Mouse (Mus musculus) adrenal gland, adult 8-10 months (tissue): Measurements from ENCODE around the gene Arhgap25. TPM values are rescaled to one million over a fixed set of nuclear protein-coding genes. Genes with fewer than 3 reads are reported as not detected.
"Not testable (repeated sequence)": the region's sequence is repeated elsewhere in the genome, so short reads cannot be mapped to it uniquely, and the experiment has no call there.

ENCODE experiments used
- DNase-seq: peaks from one replicate; pipeline ENCODE4 v3.0.0; 2022
- total RNA-seq, 4 experiments: library from RNA; stranded (reverse); gene quantifications; 2 replicates each; pipeline ENCODE4 v1.2.4; 2022

Arhgap25 gene
- total RNA-seq, 4 experiments from 2014 or later = 2.6 to 7.4 (median 5.1) TPM

DNA sequence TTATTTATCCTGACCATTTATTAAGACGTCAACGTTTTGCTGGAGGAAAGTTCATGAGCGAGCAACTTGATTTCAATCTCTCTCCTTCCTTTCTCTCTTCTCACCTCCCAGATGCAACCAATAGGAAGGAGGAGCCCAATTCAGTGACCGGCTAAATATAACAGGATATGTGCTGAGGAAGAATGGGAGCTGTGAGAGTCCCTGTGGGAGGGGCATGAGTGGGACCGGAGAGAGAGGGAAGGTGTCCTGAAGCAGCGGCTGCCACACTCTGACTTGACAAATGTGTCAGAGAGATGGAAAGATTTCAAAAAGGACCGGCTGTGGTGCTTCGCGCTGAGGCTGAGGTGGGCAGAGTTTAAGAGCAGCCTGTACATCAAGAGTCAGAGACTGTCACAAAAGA lies 2.6 kb upstream of the Arhgap25 start:
- DNase-seq = no peak

DNA sequence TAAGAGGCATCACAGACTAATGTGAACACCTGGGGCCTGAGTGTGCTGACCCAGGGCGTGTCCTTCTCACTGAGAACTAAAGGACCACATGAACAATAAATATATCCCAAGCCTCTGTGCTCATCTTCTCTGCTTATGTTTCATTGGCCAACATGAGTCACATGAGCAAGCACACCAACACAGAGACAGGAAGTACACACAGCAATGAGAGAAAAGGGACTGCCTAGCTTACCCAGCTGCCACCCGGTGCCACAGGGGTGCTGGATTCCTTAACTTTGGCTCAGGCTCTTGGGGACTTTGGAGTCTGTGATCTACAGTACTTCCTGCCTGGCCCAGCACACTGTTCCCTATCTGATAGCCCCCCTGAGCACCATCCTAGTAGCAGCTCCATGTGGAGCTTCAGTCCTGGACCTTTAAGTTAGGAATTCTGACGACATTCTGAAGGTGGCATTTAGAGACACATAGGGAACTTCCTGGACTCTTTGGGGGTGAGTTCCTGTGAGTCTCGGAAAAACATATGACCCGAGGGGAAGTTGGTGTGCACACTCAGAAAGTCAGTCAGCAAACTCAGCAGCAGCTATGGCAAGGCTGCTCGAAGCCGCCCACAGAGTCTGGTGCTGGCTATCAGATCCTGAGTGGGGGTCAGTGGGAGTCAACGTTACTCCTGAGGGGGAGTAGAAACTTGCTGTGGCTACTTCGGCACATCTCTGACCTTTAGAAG lies 2.0 kb upstream of the Arhgap25 start:
- DNase-seq = no peak

DNA sequence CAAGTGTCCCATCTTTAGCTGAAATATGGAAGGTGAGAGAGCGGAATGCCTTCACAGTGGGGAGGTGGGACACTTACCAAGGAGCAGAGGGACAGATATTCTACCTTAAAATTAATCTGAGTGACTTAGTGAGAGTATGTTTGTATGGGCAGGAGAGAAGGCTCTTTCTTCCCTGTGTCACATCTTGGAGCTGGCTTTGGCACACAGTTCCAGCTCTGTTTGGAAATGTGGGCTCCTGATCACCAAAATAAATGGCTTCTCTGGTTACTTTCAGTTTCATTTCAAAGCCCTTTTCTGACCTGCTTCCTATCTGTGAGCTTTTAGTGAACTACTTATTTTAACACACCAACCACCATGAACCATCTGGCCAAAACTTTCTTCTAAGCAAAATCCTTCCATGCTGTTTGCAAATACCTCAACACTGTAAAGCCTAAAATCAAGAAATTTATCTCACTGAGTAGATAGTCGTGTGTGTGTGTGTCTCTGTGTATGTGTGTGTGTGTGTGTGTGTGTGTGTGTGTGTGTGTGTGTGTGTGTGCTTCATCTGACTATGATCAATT lies 1.5 kb downstream of the Arhgap25 start:
- no peak for DNase-seq

DNA sequence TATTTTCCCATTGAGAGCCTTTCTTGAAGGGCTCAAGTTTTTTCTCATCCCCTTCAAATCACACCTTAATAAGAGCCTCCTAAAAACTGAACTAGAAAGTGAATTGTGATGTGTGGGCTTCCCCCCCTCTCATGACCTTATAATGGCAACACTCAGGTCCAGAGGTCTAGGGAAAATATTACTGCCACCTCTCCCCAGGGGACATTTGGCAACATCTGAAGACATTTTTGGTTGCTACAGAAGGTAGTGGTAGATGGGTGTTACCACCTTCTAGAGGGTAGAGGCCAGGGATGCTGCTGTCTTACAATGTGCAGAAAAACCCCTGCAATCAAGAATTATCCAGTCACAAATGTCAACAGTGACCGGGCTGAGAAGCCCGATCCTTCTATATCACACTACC lies 2.7 kb downstream of the Arhgap25 start:
- no peak for DNase-seq

DNA sequence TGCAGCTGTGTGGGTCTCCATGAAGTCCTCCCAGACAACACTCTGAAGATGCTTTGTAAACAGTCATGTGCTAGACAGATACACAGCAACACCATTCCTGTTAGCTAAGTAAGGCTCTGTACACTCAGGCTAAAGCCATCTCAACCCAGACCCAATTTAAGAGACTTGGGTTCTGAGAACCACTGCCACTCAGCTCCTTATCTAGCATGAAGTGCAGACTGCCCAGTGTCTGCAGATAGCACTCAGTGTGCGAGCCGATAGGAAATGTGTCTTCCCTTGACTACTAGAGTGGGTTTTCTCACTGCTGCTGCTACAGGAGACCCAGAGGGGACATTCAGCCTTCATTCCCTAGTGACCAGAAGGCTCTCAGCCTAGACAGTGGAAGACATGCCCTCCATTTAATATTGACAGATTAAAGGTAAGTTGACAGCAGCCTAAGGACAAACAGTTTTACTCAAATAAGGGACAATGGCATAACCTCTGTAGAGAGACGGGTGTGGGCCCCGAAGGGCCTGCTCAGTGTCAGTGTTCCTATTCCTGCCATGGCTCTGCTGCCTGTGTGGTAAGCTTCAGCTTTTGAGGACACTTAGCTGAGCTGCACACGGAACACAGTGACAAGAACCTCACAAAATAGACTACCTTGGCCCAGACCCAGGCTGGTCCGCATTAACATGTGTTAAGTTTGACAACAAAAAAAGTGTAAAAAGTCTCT lies 5.1 kb downstream of the Arhgap25 start:
- no peak for DNase-seq

DNA sequence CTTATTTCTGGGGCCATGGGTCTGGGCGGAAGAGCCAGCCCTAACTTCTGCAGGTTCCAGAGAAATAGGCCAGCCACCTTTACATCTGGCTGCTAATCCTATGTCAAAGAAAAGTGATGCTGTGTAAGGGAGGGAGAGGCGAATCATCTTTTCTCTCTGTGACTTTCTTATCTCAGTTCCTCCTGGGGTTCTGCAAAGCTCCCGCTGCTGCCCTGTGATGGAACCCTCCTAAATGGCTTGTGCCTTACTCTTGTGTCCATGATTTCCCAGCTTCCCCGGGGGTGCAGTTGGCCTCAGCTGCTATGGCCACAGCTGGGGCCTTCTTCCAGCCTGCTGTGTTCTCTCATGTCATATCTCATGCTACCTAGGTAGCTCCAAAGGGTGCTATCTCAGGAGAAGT lies 5.7 kb downstream of the Arhgap25 start:
- no peak for DNase-seq

DNA sequence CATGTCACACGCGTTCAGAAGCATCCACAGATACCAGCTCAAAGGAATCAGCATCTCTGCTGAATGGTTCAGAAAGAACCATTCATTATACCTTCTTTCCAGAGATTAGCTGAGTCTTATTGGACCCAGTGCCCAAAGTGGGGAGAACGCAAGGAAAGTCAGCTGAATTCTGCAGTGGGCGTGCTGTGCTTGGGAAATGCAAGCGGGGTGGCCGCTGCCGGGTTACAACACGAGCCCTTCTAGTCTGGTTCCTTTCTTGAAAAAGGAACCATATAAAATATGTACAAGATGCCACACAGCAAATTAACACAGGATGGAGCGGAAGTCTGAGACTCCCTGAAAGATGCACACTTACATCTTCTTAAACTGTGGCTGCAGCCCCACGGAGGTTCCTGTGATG lies 7.9 kb downstream of the Arhgap25 start:
- no peak for DNase-seq

DNA sequence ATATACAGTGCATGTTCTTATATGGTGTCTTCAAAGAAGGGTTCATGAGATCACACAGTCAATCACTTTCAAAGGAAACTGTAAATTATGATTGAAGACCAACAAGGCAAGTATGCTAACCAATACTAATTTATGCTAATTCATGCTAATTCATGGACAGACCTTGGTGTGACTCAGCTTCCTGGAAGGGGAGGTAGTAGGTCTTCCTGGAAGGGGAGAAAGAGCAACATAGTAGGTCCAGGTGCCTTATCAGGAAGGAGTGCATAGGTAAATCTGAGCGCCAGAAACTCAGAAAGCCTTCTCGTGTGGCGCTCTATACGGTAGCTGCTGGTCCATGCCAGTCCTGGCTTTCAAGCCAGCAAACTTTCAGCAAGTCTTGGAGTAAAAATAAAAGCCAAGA lies 8.8 kb downstream of the Arhgap25 start:
- DNase-seq = no peak

DNA sequence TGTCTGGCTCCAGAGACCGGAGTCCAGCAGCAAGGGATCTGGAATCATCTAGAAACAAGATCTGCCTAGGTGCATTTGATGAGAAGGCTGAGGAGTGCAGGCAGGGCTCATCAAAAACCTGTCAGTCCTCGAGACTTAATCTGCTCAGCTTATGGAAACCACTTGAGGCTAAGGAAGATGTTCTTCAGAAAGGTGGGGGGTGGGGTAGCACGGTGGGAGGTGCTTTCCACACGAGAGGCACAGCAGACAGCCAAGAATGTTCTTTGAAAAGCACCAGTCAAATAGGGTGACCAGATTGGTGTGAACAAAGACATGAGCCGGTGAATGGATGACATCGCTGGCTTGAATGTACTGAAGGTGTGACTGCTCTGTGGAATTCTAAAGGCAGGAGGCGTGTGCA lies 9.3 kb downstream of the Arhgap25 start:
- no peak for DNase-seq

DNA sequence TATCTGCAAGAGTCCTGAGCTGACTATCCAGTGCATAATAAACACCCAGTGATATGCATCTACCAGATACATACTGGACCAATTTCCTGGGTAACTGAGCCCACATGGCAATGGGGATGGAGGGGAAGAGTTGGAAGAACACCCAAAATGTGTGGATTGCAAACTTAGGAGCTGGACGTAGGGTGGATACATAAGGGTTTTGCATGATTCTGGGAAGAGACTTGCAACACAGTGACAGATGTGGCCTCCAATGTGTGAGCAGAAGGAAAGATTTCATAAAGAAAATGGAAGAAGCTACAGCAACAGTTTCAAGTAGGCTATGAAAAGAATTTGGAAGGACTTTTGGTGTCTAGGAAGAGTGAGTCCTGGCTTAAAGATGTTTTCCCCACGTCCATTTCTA lies 10.0 kb downstream of the Arhgap25 start:
- DNase-seq = no peak

DNA sequence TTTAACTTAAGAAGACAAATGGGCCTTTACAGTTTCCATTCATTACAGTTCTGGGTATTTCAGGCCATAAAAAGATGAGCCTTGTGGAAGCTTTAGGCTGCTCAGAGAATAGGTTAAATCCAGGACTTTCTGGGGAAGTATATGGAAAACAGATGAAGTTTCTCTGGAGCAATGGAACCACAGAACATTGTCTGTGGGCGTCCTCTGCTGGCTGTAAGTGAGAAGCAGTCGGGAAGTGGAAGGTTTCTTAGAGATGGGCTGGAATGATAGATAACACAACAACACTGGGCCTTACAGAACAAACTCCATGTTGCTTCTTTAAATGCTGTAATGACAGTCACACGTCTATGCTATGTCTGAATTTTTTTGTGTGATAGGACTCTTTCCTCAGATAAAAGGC lies 10.8 kb downstream of the Arhgap25 start:
- no peak for DNase-seq

DNA sequence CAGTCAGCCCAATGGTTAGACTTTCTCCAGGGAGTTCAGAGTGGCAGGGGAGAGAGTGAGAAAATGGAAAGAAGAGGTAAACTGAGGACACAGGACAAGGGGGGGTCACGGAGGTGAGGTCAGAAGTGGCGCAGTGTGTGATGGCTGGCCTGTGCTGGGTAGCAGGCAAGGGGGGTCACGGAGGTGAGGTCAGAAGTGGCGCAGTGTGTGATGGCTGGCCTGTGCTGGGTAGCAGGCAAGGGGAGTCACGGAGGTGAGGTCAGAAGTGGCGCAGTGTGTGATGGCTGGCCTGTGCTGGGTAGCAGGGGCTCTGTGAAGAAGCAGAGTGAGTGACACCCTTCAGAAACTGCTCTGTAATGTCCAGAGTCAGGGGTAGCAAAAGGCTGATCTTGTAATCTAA lies 11.4 kb downstream of the Arhgap25 start:
- not testable (repeated sequence) for DNase-seq

DNA sequence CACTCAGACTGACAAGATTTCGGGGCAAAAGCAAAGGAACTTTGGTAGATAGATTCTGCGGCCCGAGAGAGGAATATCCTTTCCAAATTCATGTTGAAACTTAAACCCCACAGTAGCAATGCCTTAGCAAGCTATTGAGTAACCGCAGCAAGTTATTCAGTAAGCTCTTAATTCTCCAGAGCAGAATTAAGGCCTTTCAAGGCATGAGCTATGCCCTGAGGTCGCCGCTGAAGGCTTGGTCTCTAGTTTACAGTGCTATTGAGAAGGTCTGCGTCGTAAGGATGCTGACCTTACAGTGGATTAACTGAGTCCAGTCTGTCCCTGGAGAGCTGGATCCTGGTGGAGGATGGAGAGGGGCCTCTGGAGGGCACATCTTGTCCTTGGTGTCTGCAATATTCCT lies 12.5 kb downstream of the Arhgap25 start:
- no peak for DNase-seq

DNA sequence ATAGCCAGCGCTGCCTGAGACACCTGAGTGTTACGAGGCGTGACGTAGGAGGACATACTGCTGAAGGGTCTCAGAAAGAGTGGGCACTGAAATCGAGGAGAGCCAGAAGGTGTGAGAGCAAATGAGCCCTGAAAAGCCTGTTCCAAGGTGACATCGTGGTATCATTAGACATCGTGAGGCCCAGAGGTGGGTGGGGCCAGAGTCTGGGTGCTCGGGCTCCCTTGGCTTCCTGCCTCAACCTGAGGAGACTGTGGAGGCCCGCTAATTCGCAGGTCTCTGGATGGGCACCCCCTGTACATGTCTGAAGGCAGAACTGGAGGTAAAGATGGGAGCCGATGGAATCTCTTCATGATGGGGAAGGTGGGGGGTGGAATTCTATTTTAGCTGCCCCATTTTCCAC lies 13.2 kb downstream of the Arhgap25 start:
- no peak for DNase-seq

DNA sequence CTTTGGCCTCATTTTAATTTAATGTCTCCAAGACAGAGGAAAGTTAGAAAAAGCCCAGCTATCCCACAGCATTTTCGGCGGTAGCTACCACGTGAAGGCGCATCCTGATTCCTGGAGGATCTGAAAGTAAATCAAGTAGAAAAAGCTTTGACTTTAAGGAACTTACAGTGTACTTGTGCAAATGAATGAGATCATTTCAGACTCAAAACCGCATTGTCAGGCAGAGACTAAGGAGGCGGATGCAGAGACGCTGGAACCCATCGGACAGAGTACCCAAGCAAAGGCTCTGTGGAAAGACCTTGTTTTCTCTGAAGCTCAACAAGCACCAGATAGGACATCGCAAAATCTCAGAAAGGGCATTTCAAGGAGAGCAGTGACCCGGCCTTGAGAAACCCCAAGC lies 14.4 kb downstream of the Arhgap25 start:
- DNase-seq = no peak

DNA sequence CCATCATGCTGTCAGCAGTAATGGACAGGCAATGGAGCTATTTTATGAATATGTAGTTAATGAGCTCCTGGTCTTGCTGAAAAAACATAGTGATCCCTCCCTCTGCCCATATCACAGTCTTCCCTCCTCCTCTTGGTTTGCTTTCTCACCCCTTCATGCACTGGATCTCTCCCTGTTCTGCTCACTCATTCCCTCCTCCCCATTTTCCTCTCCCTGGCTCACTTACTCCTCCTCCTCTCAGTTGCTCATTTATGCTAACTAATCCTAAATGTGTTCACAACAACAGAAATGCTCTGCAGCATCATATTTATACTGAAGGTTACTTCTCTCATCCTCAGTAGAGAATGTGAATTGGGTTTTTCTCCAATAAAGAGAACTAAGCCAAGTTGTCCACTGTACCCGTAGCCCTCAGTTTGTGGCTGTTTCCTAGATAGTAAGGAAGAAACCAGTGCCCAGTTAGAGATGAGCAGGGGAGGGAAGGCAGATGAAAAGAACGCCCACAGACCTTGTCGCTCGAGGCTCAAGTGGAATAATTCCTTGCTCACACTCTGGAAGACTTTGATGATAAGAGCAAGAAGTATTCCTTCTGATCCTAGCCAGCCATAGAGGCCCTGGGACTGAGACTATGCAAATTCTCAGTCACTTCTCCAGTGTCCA lies 15.2 kb downstream of the Arhgap25 start:
- DNase-seq = no peak

DNA sequence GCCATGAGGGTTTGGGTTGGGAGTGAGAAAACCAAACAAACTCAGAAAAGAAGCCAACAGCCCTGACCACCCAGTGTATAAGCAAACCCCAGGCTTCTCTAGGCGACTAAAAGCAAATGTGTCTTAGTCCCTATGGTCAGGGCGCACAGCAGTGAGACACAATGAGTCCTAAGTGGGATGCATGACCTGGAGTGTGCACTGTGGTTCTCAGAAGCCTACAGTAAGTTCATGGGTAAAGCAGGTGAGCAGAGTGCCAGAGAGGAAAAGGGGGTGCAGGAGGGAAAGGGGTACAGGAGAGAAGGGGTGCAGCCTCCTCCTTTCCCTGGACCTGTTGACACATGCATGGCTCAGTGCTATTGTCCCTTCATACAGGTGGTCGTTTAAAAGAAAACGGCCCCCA lies 18.7 kb downstream of the Arhgap25 start:
- no peak for DNase-seq

DNA sequence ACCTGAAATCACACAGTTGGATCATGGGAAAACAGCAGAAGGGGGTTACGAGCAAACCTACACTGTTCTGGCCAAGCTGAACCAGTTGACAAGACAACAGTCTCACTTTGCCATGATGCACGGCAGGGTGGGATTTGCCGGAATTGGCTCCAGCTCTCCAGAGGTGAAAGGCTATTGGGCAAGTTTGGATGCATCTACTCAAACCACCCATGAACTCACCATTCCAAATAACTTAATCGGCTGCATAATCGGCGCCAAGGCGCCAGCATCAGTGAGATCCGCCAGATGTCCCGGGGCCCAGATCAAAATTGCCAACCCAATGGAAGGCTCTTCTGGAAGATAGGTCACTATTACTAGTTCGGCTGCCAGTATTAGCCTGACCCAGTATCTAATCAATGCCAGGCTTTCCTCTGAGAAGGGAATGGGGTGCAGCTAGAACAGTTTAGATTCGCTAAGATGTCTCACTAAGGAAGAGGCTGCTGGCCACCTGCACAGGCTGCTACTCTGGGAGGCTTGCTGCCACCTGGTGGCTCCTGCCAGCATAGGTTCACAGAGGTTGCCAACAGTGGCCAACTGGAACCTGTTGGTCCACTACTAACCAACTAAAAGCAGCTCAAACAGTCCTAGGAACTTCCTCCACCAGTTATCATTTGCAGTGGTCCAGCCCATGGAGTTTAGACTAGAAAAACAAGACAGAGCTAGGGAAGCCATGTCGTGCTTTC lies 19.9 kb downstream of the Arhgap25 start:
- peak; percentile 25 for DNase-seq

DNA sequence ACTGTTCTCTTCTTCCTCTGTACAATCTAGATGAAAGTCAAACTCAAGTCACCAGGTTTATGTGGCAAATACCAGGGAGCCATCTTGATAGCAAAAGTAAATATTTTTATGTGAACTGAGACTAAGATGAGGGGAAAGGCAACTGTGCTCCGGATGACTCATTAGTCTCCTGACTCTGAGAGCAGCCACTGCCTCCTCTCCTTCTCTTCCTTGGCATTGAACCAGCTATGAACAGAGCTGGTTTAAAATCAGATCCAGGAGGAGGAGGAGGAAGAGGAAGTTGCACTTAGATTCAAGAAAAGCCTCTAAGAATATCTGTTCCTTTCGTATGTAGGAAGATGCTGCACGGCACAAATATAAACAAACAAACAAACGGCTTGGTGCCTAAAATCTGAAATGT lies 22.1 kb downstream of the Arhgap25 start:
- no peak for DNase-seq

DNA sequence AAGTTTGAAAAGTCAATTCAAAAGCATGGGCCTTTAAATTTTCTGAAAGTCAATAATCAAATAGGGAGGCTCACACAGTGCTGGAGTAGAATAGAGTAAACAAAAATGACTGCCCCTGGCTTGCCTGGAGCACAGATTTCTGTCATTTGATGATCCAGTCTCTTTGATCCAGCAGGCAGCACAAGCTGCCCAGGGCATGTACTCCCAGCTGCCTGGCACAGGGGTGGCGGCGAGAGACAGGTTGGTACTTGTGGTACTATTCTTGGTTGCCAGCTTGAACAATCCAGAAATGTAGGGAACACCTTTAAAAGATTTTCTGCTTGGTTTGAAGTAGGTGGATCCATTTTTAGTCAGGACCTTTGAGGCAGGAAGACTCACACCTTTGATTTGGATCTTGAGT lies 23.3 kb downstream of the Arhgap25 start:
- DNase-seq = no peak

DNA sequence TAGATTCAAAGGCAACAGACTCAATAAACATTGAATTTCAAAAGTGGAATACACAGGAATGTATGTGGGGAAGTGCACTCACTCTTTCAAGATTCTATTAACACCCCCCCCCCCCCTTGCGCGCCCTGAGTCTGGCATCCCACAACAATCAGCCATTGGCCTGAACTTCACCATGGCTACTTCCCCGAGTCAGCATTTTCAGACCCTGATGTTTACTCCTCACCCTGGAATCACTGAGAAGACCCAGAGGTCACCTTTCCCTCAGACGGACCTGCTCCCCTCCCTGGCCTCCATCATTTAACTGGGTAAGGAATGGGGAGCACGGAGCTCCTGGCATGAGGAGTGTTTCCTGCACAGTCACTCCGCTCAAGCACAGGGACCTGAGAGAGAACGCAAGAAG lies 28.2 kb downstream of the Arhgap25 start:
- no peak for DNase-seq

DNA sequence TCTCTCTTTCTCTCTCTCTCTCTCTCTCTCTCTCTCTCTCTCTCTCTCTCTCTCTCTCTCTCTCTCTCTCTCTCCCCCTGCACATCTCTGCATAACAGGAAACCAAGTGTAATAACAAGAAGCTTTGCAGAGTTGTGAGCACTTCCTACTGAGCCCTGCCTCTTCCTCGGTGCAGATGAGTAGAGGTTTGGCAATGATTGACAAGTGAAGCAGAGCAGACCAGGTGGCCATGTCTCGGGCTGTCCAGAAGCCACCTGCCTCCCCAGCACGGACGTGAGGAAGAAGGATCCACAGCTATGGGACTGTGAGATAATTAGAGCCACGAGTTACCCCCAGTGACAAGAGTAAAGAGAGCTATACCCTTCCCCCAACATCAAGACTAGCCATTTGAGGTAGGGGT lies 29.1 kb downstream of the Arhgap25 start:
- no peak for DNase-seq

DNA sequence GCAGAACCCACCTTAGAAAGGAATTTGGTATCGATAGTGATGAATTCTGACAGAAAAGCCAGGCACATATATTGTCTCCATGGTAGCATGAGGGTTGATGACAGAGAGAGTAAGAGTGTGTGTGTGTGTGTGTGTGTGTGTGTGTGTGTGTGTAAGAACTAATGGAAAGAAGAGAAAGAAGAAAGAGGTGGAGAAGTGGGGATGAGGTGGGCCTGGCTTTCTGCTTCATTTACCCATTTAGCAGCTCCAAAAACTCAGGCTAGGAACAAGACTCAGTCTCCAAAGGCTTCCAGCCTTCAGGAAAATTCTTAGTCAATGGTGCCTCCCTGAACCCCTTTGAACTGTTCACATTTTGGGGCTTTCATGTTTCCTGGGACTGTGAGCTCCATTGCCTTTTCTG lies 29.5 kb downstream of the Arhgap25 start:
- DNase-seq = no peak
